Mouse (Mus musculus): Measurements from ENCODE around the gene Tubb4a.

Tubb4a gene

GRCm38 (mm10) chr17:57099629-57100325, 12.2 kb upstream of the Tubb4a start:
- DNase-seq: no peak

GRCm38 (mm10) chr17:57098321-57098720, 10.7 kb upstream of the Tubb4a start:
- DNase-seq: no peak

- peak; percentile 81 for DNase-seq
Observed at GRCm38 (mm10) chr17:57096623-57096920, 9.0 kb upstream of the Tubb4a start.

GRCm38 (mm10) chr17:57095855-57096622, 8.5 kb upstream of the Tubb4a start:
- DNase-seq: no peak

- no peak for DNase-seq
Observed at GRCm38 (mm10) chr17:57094222-57094621, 6.6 kb upstream of the Tubb4a start.

GRCm38 (mm10) chr17:57085970-57086757, 1.4 kb downstream of the Tubb4a start:
- peak; percentile 97 for DNase-seq

GRCm38 (mm10) chr17:57082481-57082880, 5.1 kb downstream of the Tubb4a start:
- peak; percentile 64 for DNase-seq

- no peak for DNase-seq
Observed at GRCm38 (mm10) chr17:57081234-57081842, 6.2 kb downstream of the Tubb4a start.

GRCm38 (mm10) chr17:57079919-57080318, 7.7 kb downstream of the Tubb4a start:
- no peak for DNase-seq

GRCm38 (mm10) chr17:57078336-57078735, 9.2 kb downstream of the Tubb4a start, which contains the start of gene Dennd1c:
Gene Dennd1c (minus strand): TSS chr17:57078514.
- no peak for DNase-seq

- DNase-seq: no peak
Observed at GRCm38 (mm10) chr17:57076916-57077315, 10.7 kb downstream of the Tubb4a start.

GRCm38 (mm10) chr17:57070699-57071098, 16.9 kb downstream of the Tubb4a start:
- no peak for DNase-seq

GRCm38 (mm10) chr17:57070272-57070671, 17.3 kb downstream of the Tubb4a start:
- DNase-seq: no peak

- DNase-seq: no peak
Observed at GRCm38 (mm10) chr17:57066908-57067307, 20.7 kb downstream of the Tubb4a start.

- DNase-seq: no peak
Observed at GRCm38 (mm10) chr17:57063031-57063430, 24.6 kb downstream of the Tubb4a start.

GRCm38 (mm10) chr17:57062548-57062947, 25.0 kb downstream of the Tubb4a start:
- no peak for DNase-seq

- DNase-seq: peak; percentile 71
Observed at GRCm38 (mm10) chr17:57062011-57062521, 25.5 kb downstream of the Tubb4a start.

GRCm38 (mm10) chr17:57061069-57061468, 26.5 kb downstream of the Tubb4a start:
- no peak for DNase-seq

- DNase-seq: peak; percentile 98
Observed at GRCm38 (mm10) chr17:57060231-57060801, 27.3 kb downstream of the Tubb4a start.

- DNase-seq: peak; percentile 73
Observed at GRCm38 (mm10) chr17:57059486-57059977, 28.1 kb downstream of the Tubb4a start, which contains the start of gene Slc25a23. Gene Slc25a23 (minus strand): TSS chr17:57059863.

- DNase-seq: peak; percentile 60
Observed at GRCm38 (mm10) chr17:57058891-57059485, 28.6 kb downstream of the Tubb4a start, which contains the start of gene Crb3. Gene Crb3 (plus strand): TSS chr17:57059105.

GRCm38 (mm10) chr17:57056246-57056645, 31.3 kb downstream of the Tubb4a start:
- DNase-seq: no peak
